Mouse (Mus musculus) myocyte (in vitro differentiated cells): ENCODE data around the gene Madd.

Experiments
- MYOD1 ChIP-seq, 3 experiments: IDR thresholded peaks; one replicate each; pipeline ENCODE4 v1.6.1; 2011; ENCODE audit warnings: control low read depth in 2 of 3, low read depth in 2 of 3, mild to moderate bottlenecking in 2 of 3, moderate library complexity in 1 of 3; ENCODE audit not compliant: insufficient read length in 2 of 3, control insufficient read depth in 1 of 3
- MYOG ChIP-seq, 3 experiments: IDR thresholded peaks; one replicate each; pipeline ENCODE4 v1.6.1; 2011; ENCODE audit warnings: control low read depth in 2 of 3, low read depth in 2 of 3, mild to moderate bottlenecking in 2 of 3; ENCODE audit not compliant: insufficient read length in 2 of 3, control insufficient read depth in 1 of 3, insufficient read depth in 1 of 3
- POLR2A ChIP-seq: IDR thresholded peaks from one replicate; pipeline ENCODE4 v1.6.1; 2011; ENCODE audit warnings: low read depth, mild to moderate bottlenecking, control low read depth, moderate library complexity; ENCODE audit not compliant: insufficient read length

DNA sequence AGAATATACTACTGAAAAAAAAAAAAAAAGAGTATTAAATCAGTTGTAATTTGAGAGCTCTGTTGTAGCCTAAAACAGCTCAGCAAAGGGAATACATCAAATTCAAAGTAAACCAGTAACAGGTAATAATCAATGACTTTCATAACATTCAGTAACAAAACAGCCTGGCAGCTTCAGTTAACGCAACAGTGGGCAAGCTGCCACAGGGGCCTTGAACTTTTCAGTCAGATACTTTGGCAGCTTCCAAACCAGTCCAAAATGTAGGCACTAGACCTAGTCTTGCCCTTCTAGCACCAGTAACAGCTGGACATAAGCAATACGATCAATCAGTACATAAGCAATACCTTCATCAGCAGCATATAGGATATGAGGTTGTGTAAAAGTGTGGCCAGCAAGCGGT, 29.5 kb downstream of the Madd start:
- TF ChIP-seq MYOG (IDR thresholded peaks at IDR 0.05; ENCODE audit: control insufficient read depth in 1 of 3, insufficient read depth in 1 of 3, insufficient read length in 2 of 3, low read depth in 2 of 3) = no peak
- TF ChIP-seq MYOD1 (IDR thresholded peaks at IDR 0.05; ENCODE audit: control insufficient read depth in 1 of 3, insufficient read length in 2 of 3, low read depth in 2 of 3) = no peak
- TF ChIP-seq POLR2A = no peak
